Mouse (Mus musculus): ENCODE results near the gene Ttyh3. TPM values are rescaled to one million over a fixed set of nuclear protein-coding genes. Genes with fewer than 3 reads are reported as not detected.

The Ttyh3 gene
- total and polyA plus RNA-seq, 2 experiments from 2014 or later = 56.6 to 196 TPM

DNA sequence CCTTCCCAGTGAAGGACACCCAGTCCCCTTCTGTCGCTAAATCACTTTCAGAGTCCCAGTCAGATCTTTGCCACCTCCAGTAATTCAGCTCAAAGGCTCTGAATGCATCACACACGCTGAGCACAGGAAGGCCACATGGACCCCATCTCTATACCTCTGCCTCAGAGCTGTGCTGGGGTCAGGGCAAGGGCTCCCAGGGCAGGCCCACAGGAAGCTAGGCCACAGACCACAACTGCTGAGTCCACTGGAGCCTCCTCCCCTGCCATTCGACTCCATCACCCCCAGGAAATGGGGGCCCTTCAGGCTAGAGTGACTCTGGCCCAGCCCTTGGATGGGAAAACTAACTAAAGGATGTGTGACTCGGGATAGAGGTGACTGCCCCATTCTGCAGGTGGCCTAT lies 25.0 kb downstream of the Ttyh3 start:
- DNase-seq (ENCODE audit: low spot score) = no peak
- no peaks in the 10 kb centered on the region for H3K4me1 ChIP-seq (ENCODE audit: insufficient read depth, low read length)
- ATAC-seq (ENCODE audit: low FRiP score) = no peak
- H3K27me3 ChIP-seq (ENCODE audit: insufficient read depth, low read length) = no peaks in the 10 kb centered on the region
- H3K4me3 ChIP-seq (ENCODE audit: low read depth, low read length) = no peak overlapping the region
- no peak for TF ChIP-seq CTCF (IDR thresholded peaks at IDR 0.05)
- H3K9ac ChIP-seq (replicated peaks; ENCODE audit: low read length, poor library complexity, severe bottlenecking) = no peak overlapping the region
- no peaks in the 10 kb centered on the region for H3K9me3 ChIP-seq (ENCODE audit: low read length)
- peaks cover 62% of the 10 kb centered on the region for H3K36me3 ChIP-seq (ENCODE audit: insufficient read depth, low read length)
- WGBS = 85% methylated on average over 4 of the region's 4 CpGs
- H3K4me2 ChIP-seq (ENCODE audit: low read depth, low read length, poor library complexity, severe bottlenecking) = no peak overlapping the region
- no peak overlapping the region for H3K27ac ChIP-seq (ENCODE audit: low read depth, low read length)

GRCm38 (mm10) chr5:140622978-140623670 lies 25.7 kb downstream of the Ttyh3 start:
- DNase-seq (ENCODE audit: low spot score) (no peak), ATAC-seq (ENCODE audit: low FRiP score) (no peak)
- Histone ChIP-seq H3K27ac (ENCODE audit: low read depth, low read length) (no peak overlapping the region), H3K9me3 (ENCODE audit: low read length) (no peaks in the 10 kb centered on the region), H3K4me3 (ENCODE audit: low read depth, low read length) (no peak overlapping the region), H3K27me3 (ENCODE audit: insufficient read depth, low read length) (no peaks in the 10 kb centered on the region), H3K36me3 (ENCODE audit: insufficient read depth, low read length) (peaks cover 55% of the 10 kb centered on the region), H3K4me1 (ENCODE audit: insufficient read depth, low read length) (no peaks in the 10 kb centered on the region), H3K9ac (replicated peaks; ENCODE audit: low read length, poor library complexity, severe bottlenecking) (no peak overlapping the region), H3K4me2 (ENCODE audit: low read depth, low read length, poor library complexity, severe bottlenecking) (no peak overlapping the region)
- 94% methylated on average over 23 of the region's 23 CpGs for WGBS
- no peak for TF ChIP-seq CTCF (IDR thresholded peaks at IDR 0.05)

GRCm38 (mm10) chr5:140621517-140621916 lies 27.3 kb downstream of the Ttyh3 start:
- Histone ChIP-seq H3K36me3 (ENCODE audit: insufficient read depth, low read length) (peaks cover 41% of the 10 kb centered on the region), H3K4me1 (ENCODE audit: insufficient read depth, low read length) (no peaks in the 10 kb centered on the region), H3K9ac (replicated peaks; ENCODE audit: low read length, poor library complexity, severe bottlenecking) (no peak overlapping the region), H3K4me3 (ENCODE audit: low read depth, low read length) (no peak overlapping the region), H3K27me3 (ENCODE audit: insufficient read depth, low read length) (no peaks in the 10 kb centered on the region), H3K27ac (ENCODE audit: low read depth, low read length) (peak overlapping the region; percentile 32; the same call in 1 of the 2 replicates), H3K4me2 (ENCODE audit: low read depth, low read length, poor library complexity, severe bottlenecking) (no peak overlapping the region), H3K9me3 (ENCODE audit: low read length) (no peaks in the 10 kb centered on the region)
- DNase-seq (ENCODE audit: low spot score) (no peak), ATAC-seq (ENCODE audit: low FRiP score) (no peak)
- WGBS = 64% methylated on average over 10 of the region's 10 CpGs
- no peak for TF ChIP-seq CTCF (IDR thresholded peaks at IDR 0.05)

- ATAC-seq (ENCODE audit: low FRiP score) (no peak), DNase-seq (ENCODE audit: low spot score) (no peak)
- Histone ChIP-seq H3K9ac (replicated peaks; ENCODE audit: low read length, poor library complexity, severe bottlenecking) (no peak overlapping the region), H3K27ac (ENCODE audit: low read depth, low read length) (peak overlapping the region; percentile 32; the same call in 1 of the 2 replicates), H3K4me1 (ENCODE audit: insufficient read depth, low read length) (no peaks in the 10 kb centered on the region), H3K9me3 (ENCODE audit: low read length) (no peaks in the 10 kb centered on the region), H3K4me2 (ENCODE audit: low read depth, low read length, poor library complexity, severe bottlenecking) (no peak overlapping the region), H3K27me3 (ENCODE audit: insufficient read depth, low read length) (no peaks in the 10 kb centered on the region), H3K36me3 (ENCODE audit: insufficient read depth, low read length) (peaks cover 37% of the 10 kb centered on the region), H3K4me3 (ENCODE audit: low read depth, low read length) (no peak overlapping the region)
- no peak for TF ChIP-seq CTCF (IDR thresholded peaks at IDR 0.05)
- 65% methylated on average over 9 of the region's 9 CpGs for WGBS
These were observed 27.7 kb downstream of the Ttyh3 start for GRCm38 (mm10) chr5:140621092-140621491.

DNA sequence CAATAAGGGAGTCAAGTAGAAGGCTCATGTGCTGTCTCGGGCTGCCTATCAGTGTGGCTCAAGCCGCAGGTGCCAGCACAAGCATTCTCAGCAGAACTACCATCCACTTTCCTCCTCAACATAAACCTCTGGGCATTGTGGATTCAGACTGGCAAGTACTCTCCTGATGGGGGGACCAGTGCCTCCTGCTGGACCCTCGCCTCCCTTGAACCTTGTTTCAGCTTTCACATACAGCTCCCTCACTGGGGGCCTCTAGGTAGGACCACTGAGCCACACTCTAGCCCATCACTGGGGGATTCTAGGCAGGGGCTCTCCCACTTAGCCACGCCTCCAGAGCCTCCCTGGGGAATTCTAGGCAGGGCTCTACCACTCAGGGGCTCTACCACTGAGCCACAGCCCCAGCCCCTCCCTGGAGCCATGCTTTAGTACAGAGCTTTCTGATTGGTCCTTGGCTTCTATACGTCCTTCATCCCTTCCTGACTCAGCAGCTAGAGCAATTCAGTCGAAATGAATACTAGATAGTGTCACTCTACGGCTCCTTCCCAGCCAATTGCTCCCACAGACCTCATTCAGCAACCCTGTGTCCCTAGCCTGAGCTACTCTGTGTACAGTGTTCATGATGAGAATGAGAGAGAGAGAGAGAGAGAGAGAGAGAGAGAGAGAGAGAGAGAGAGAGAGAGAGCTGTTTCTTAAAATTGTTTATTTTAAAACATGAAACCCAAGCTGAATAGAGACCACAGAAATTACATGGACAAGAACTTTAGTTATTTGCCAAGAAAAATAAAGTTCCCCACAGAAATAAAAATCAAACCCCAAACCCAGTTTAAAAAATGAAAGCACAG lies 28.7 kb downstream of the Ttyh3 start:
- DNase-seq (ENCODE audit: low spot score) (peak; percentile 47), ATAC-seq (ENCODE audit: low FRiP score) (0 out of 2 replicates have a peak, but pooled peaks have one; percentile 6)
- Histone ChIP-seq H3K27ac (ENCODE audit: low read depth, low read length) (peak overlapping the region; percentile 32; the same call in 1 of the 2 replicates), H3K4me1 (ENCODE audit: insufficient read depth, low read length) (0 out of 2 replicates have a peak, but pooled peaks cover 3% of the 10 kb centered on the region), H3K27me3 (ENCODE audit: insufficient read depth, low read length) (no peaks in the 10 kb centered on the region), H3K9ac (replicated peaks; ENCODE audit: low read length, poor library complexity, severe bottlenecking) (no peak overlapping the region), H3K36me3 (ENCODE audit: insufficient read depth, low read length) (peaks cover 32% of the 10 kb centered on the region), H3K4me3 (ENCODE audit: low read depth, low read length) (no peak overlapping the region), H3K4me2 (ENCODE audit: low read depth, low read length, poor library complexity, severe bottlenecking) (no peak overlapping the region), H3K9me3 (ENCODE audit: low read length) (no peaks in the 10 kb centered on the region)
- WGBS = 52% methylated on average over 7 of the region's 7 CpGs
- peak; percentile 43 for TF ChIP-seq CTCF (IDR thresholded peaks at IDR 0.05)

Data from midbrain, postnatal 0 days (tissue).